Mouse (Mus musculus) heart, postnatal 14 days (tissue): ENCODE data around the gene Lman2. TPM values are rescaled to one million over a fixed set of nuclear protein-coding genes. Genes with fewer than 3 reads are reported as not detected.

Experiments
- DNase-seq, 2 experiments: peaks; one replicate each; pipeline ENCODE4 v3.0.0; 2021 to 2022
- intact Hi-C: fragments of 180-260 bp; cut with DNase I; formaldehyde crosslinking; loops from one replicate; pipeline ENCODE4 v1.15.1; 2025
- total RNA-seq, 2 experiments: library from RNA; stranded (reverse); gene quantifications; 2 replicates each; pipeline ENCODE4 v1.2.3; 2021

The Lman2 gene
- total RNA-seq, 2 experiments from 2014 or later = 46.0 to 49.9 TPM

DNA sequence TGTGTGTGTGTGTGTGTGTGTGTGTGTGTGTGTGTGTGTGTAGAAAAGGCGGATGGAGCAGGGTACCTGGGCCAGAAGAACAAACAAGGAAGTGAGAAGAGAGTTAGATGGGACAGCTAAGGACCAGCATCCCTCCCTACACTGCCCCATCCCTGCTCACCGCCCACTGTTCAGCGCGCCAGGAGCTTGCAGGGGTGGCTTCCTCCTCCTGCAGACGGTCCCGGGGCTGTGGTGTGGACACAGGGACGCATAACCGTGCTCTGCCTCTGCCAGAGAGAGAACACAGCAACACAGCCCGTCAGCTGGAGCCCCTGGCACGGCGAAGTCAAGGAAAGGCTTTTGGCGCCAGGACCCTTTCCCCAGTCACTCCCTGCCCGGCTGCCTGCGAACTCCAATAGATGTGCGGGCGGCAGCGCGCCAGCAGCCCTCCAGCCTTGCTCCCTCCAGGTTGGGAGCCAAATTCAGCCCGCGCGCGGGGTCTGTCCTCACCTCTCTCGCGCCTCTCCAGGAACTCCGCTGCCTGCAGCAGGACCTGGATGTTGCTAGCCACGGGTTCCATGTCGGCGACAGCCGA lies 33.4 kb downstream of the Lman2 start:
- DNase-seq = peak; percentile 44 to 45
- intact Hi-C loops = loop anchor here (5.0 kb wide), 1 partner anchor 63 kb away; no protein-coding TSS in a partner anchor

GRCm38 (mm10) chr13:55328641-55329040 lies 33.9 kb downstream of the Lman2 start:
- DNase-seq = no peak
- intact Hi-C loops = loop anchor here (5.0 kb wide), 1 partner anchor 64 kb away; no protein-coding TSS in a partner anchor

DNA sequence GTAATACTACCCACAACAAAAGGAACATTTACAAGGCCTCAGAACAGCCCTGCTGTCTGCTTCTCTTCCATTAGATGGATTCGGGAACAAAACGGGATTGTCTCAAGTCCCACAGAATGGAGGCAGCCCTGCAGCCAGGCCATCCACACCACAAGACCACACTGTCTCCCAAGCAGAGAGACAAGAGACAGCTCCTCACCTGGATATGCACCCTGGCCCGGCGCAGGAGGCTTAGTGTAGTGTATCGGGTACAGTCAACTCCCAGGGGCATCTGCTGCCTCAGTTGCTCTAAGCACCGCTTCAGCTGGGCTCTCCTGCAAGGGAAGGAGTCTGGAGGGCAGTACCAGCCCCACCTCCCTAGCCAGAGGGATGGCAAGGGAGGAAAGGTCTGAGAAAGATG lies 34.4 kb downstream of the Lman2 start:
- no peak for DNase-seq
- intact Hi-C loops = loop anchor here (5.0 kb wide), 1 partner anchor 64 kb away; no protein-coding TSS in a partner anchor

DNA sequence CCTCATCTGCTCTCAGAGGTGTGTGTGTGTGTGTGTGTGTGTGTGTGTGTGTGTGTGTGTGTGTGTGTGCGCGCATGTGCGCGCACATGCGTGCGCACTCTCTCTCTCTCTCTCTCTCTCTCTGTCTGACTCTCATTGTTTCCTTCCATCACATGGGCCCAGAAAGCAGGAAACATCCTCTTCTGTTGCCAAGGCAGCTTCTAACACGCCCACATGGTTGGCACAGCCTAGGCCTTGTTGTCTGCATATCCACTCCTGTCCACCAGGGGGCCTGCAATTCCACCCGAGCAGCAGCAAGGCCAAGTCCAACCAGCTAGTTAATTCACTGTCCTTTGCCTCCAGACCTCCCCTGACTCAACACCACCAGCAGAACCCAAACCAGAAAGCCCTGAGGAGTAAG lies 35.0 kb downstream of the Lman2 start:
- peak; percentile 83 to 87 for DNase-seq
- intact Hi-C loops = loop anchor here (5.0 kb wide), 1 partner anchor 65 kb away; no protein-coding TSS in a partner anchor

DNA sequence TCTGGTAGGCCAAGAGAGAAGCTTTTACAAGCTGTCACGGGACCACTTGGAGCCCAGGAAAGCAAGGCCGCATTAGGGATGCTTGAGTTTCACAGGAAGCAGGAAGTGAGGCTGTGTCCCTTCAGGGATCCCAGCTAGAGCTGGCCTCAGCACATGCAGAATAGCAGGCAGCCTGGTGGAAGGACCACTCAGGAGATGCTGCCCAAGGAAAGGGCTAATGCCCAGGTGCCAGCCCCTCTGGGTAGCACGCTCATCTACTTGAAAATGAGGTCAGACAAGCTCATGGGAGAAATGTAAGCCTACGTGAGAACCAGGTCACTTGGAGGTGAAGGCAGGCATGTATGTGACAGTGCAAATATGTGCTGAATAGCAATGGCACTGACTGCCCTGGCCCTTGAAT lies 35.4 kb downstream of the Lman2 start:
- no peak for DNase-seq
- intact Hi-C loops = loop anchor here (5.0 kb wide), 1 partner anchor 65 kb away; no protein-coding TSS in a partner anchor

GRCm38 (mm10) chr13:55325596-55325995 lies 37.0 kb downstream of the Lman2 start:
- DNase-seq = no peak
- intact Hi-C loops = loop anchor here (5.0 kb wide), 1 partner anchor 67 kb away; no protein-coding TSS in a partner anchor

GRCm38 (mm10) chr13:55322130-55322825 lies 40.3 kb downstream of the Lman2 start:
- intact Hi-C loops = no loop called here
- DNase-seq = peak in 1 of 2 experiments; percentile 42

GRCm38 (mm10) chr13:55321434-55322129 lies 41.0 kb downstream of the Lman2 start, which contains the start of gene Rab24:
Rab24 (minus strand) TSS chr13:55321946.
- intact Hi-C loops = no loop called here
- peak; percentile 91 to 94 for DNase-seq

- DNase-seq = no peak
- intact Hi-C loops = no loop called here
Observed at GRCm38 (mm10) chr13:55319931-55320533, 42.6 kb downstream of the Lman2 start, which contains the start of gene Prelid1. Prelid1 (plus strand) TSS chr13:55320500.

GRCm38 (mm10) chr13:55318351-55318750 lies 44.2 kb downstream of the Lman2 start:
- DNase-seq = no peak

DNA sequence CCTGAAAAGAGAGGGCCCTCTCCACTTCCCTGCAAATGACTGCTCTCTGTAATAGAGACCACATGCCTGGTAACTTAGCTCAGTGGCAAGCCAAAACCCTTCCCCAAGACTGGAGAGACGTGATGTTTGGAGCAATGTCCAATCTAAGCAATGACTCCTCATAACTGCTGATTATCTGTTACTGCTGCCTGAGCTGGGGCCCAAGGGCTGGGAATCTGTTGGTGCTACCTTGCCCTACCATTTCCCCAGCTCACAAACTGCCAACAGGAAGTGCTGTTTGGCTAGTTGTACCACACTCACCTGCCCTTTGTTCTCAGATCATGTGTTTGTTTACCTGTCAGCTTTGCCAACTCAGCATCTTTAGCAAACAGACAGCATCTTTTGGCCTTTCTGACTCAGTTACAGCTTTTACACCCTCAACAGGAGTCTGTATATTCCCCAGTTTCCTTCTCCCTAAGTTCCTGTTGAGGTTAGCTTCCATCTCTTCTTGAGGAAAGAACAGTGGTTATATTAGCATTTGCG lies 47.6 kb downstream of the Lman2 start:
- DNase-seq = no peak
- intact Hi-C loops = no loop called here

More at GRCm38 (mm10) chr13:55318351-55318750, 44.2 kb downstream of the Lman2 start:
- intact Hi-C loops = no loop called here

- DNase-seq = no peak
- intact Hi-C loops = no loop called here
Observed at GRCm38 (mm10) chr13:55313051-55313450, 49.5 kb downstream of the Lman2 start.

DNA sequence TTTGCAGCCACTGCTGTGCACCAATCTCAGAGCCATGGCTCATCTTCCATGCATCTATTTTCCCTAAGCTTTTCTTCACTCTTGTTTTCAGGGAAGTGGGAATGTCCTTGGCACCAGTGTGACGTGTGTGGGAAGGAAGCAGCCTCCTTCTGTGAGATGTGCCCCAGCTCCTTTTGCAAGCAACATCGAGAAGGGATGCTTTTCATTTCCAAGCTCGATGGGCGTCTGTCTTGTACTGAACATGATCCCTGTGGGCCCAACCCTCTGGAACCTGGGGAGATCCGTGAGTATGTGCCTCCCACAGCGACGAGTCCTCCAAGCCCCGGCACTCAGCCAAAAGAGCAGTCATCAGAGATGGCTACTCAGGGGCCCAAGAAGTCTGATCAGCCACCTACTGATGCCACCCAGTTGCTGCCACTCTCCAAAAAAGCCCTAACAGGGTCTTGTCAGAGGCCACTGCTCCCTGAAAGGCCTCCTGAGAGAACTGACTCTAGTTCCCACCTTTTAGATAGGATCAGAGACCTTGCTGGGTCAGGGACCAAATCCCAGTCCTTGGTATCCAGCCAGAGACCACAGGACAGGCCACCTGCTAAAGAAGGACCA lies 50.5 kb downstream of the Lman2 start:
- intact Hi-C loops = no loop called here
- no peak for DNase-seq

- DNase-seq = no peak
- intact Hi-C loops = no loop called here
Observed at GRCm38 (mm10) chr13:55300913-55301312, 61.7 kb downstream of the Lman2 start.

DNA sequence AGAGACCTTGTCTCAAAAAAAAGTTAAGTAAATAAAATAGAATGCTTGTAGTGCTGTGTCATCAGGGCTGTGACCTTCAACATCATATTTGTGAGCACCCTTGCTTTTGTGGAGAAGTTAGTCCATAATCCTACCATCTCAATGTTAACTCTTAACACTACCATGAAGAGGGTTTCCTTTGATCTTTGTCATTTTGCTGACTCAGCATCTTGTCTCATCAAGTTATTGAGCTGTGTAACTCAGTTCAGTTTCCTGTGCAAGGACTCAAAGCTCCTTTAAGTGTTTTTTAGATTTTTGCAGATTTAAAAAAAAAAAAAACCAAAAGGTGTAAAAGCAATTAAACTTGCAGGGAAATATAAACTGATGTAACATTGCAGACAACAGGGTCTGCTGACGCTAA lies 65.8 kb downstream of the Lman2 start:
- no peak for DNase-seq
- intact Hi-C loops = no loop called here

Other genes with a start within 250 kb of the Lman2 start
- not detected for gene Gm17617, start 229.2 kb downstream of the Lman2 start, total RNA-seq
- gene Fgfr4, start 210.1 kb downstream of the Lman2 start, total RNA-seq = under 1 TPM; 0.31 to 0.39 TPM
- gene Nsd1, start 153.0 kb downstream of the Lman2 start, total RNA-seq = 10 to 100 TPM; 80.5 to 85.2 TPM
- 10 to 100 TPM; 73.8 to 90.0 TPM for gene Prelid1, start 42.3 kb downstream of the Lman2 start, total RNA-seq
- 10 to 100 TPM; 31.4 to 34.3 TPM for gene Rab24, start 40.8 kb downstream of the Lman2 start, total RNA-seq
- 1 to 10 TPM; 2.2 to 3.0 TPM for gene Mxd3, start 33.0 kb downstream of the Lman2 start, total RNA-seq
- 1 to 10 TPM in 1 of 2 experiments, under 1 TPM in 1; 0.65 to 1.6 TPM for gene Rgs14, start 6.9 kb upstream of the Lman2 start, total RNA-seq
- gene Slc34a1, start 35.4 kb upstream of the Lman2 start, total RNA-seq = not detected
- not detected for gene Pfn3, start 52.4 kb upstream of the Lman2 start, total RNA-seq
- gene F12, start 64.0 kb upstream of the Lman2 start, total RNA-seq = not detected
- gene Grk6, start 82.3 kb upstream of the Lman2 start, total RNA-seq = 10 to 100 TPM; 24.3 to 27.2 TPM
- 1 to 10 TPM in 1 of 2 experiments, under 1 TPM in 1; 0.81 to 1.6 TPM for gene Prr7, start 101.5 kb upstream of the Lman2 start, total RNA-seq
- 10 to 100 TPM; 27.0 to 27.3 TPM for gene Dbn1, start 125.3 kb upstream of the Lman2 start, total RNA-seq
- gene Pdlim7, start 150.9 kb upstream of the Lman2 start, total RNA-seq = 10 to 100 TPM; 52.3 to 56.6 TPM
- 1 to 10 TPM; 1.9 to 2.3 TPM for gene Dok3, start 166.5 kb upstream of the Lman2 start, total RNA-seq
- 10 to 100 TPM; 14.4 to 14.8 TPM for gene Ddx41, start 173.9 kb upstream of the Lman2 start, total RNA-seq
- gene Fam193b, start 208.3 kb upstream of the Lman2 start, total RNA-seq = 10 to 100 TPM; 24.8 to 26.9 TPM
- gene Tmed9, start 210.9 kb upstream of the Lman2 start, total RNA-seq = 10 to 100 TPM; 83.3 to 89.3 TPM
- 10 to 100 TPM; 10.0 to 11.4 TPM for gene B4galt7, start 237.1 kb upstream of the Lman2 start, total RNA-seq